Mouse (Mus musculus): Measurements from ENCODE around the gene Casp7. TPM values are rescaled to one million over a fixed set of nuclear protein-coding genes. Genes with fewer than 3 reads are reported as not detected.

Gene Casp7
- total RNA-seq, 2 experiments from 2014 or later: 3.5 to 3.8 TPM

GRCm38 (mm10) chr19:56420345-56420744 is 23.4 kb downstream of the Casp7 start:
- intact Hi-C loops (cut with DNase I): loop anchor here (5.0 kb wide), 4 partner anchors 147 to 487 kb away; partner anchors contain the start of gene Adrb1
- no peak for DNase-seq (ENCODE audit: low spot score in 2 of 2)

- intact Hi-C loops (cut with DNase I): loop anchor here (1.0 to 5.0 kb wide), 5 partner anchors 145 to 485 kb away; partner anchors contain the start of gene Adrb1
- peak; percentile 91 to 98 for DNase-seq (ENCODE audit: low spot score in 2 of 2)
Measured at GRCm38 (mm10) chr19:56422476-56423338, 25.8 kb downstream of the Casp7 start.

- DNase-seq (ENCODE audit: low spot score in 2 of 2): peak in 1 of 2 experiments; percentile 52
- intact Hi-C loops (cut with DNase I): loop anchor here (1.0 to 5.0 kb wide), 5 partner anchors 144 to 484 kb away; partner anchors contain the start of gene Adrb1
Measured at GRCm38 (mm10) chr19:56423370-56423769, 26.4 kb downstream of the Casp7 start.

GRCm38 (mm10) chr19:56424606-56425395 is 27.9 kb downstream of the Casp7 start:
- no peak for DNase-seq (ENCODE audit: low spot score in 2 of 2)
- intact Hi-C loops (cut with DNase I): loop anchor here (5.0 kb wide), 4 partner anchors 142 to 482 kb away; partner anchors contain the start of gene Adrb1

GRCm38 (mm10) chr19:56425492-56425891 is 28.6 kb downstream of the Casp7 start:
- DNase-seq (ENCODE audit: low spot score in 2 of 2): no peak
- intact Hi-C loops (cut with DNase I): no loop called here

- intact Hi-C loops (cut with DNase I): no loop called here
- no peak for DNase-seq (ENCODE audit: low spot score in 2 of 2)
Measured at GRCm38 (mm10) chr19:56430369-56430768, 33.4 kb downstream of the Casp7 start.

GRCm38 (mm10) chr19:56432706-56433105 is 35.8 kb downstream of the Casp7 start:
- no peak for DNase-seq (ENCODE audit: low spot score in 2 of 2)
- intact Hi-C loops (cut with DNase I): no loop called here

- DNase-seq (ENCODE audit: low spot score in 2 of 2): no peak
Measured at GRCm38 (mm10) chr19:56433581-56433980, 36.7 kb downstream of the Casp7 start.

GRCm38 (mm10) chr19:56436380-56436779 is 39.5 kb downstream of the Casp7 start:
- no peak for DNase-seq (ENCODE audit: low spot score in 2 of 2)
- intact Hi-C loops (cut with DNase I): no loop called here

More at GRCm38 (mm10) chr19:56433581-56433980, 36.7 kb downstream of the Casp7 start:
- intact Hi-C loops (cut with DNase I): no loop called here

- peak in 1 of 2 experiments; percentile 38 for DNase-seq (ENCODE audit: low spot score in 2 of 2)
- intact Hi-C loops (cut with DNase I): no loop called here
Measured at GRCm38 (mm10) chr19:56438357-56439071, 41.6 kb downstream of the Casp7 start.

GRCm38 (mm10) chr19:56439072-56439434 is 42.1 kb downstream of the Casp7 start:
- intact Hi-C loops (cut with DNase I): no loop called here

GRCm38 (mm10) chr19:56443445-56443844 is 46.5 kb downstream of the Casp7 start:
- intact Hi-C loops (cut with DNase I): no loop called here
- DNase-seq (ENCODE audit: low spot score in 2 of 2): peak in 1 of 2 experiments; percentile 58

More at GRCm38 (mm10) chr19:56439072-56439434, 42.1 kb downstream of the Casp7 start:
- DNase-seq (ENCODE audit: low spot score in 2 of 2): no peak

GRCm38 (mm10) chr19:56448784-56449183 is 51.9 kb downstream of the Casp7 start:
- intact Hi-C loops (cut with DNase I): no loop called here
- no peak for DNase-seq (ENCODE audit: low spot score in 2 of 2)

GRCm38 (mm10) chr19:56449537-56449936 is 52.6 kb downstream of the Casp7 start:
- DNase-seq (ENCODE audit: low spot score in 2 of 2): peak in 1 of 2 experiments; percentile 84
- intact Hi-C loops (cut with DNase I): no loop called here

GRCm38 (mm10) chr19:56450892-56451291 is 54.0 kb downstream of the Casp7 start:
- DNase-seq (ENCODE audit: low spot score in 2 of 2): peak in 1 of 2 experiments; percentile 84
- intact Hi-C loops (cut with DNase I): loop anchor here (1.0 kb wide), 1 partner anchor 112 kb away; no protein-coding TSS in a partner anchor

GRCm38 (mm10) chr19:56451867-56452266 is 54.9 kb downstream of the Casp7 start:
- intact Hi-C loops (cut with DNase I): loop anchor here (1.0 to 2.0 kb wide), 2 partner anchors 19 to 111 kb away; no protein-coding TSS in a partner anchor
- DNase-seq (ENCODE audit: low spot score in 2 of 2): peak; percentile 8 to 75

- peak; percentile 14 to 79 for DNase-seq (ENCODE audit: low spot score in 2 of 2)
Measured at GRCm38 (mm10) chr19:56452421-56452820, 55.5 kb downstream of the Casp7 start.

GRCm38 (mm10) chr19:56454862-56455261 is 57.9 kb downstream of the Casp7 start:
- intact Hi-C loops (cut with DNase I): no loop called here
- no peak for DNase-seq (ENCODE audit: low spot score in 2 of 2)

More at GRCm38 (mm10) chr19:56452421-56452820, 55.5 kb downstream of the Casp7 start:
- intact Hi-C loops (cut with DNase I): loop anchor here (2.0 kb wide), 1 partner anchor 18 kb away; no protein-coding TSS in a partner anchor

- intact Hi-C loops (cut with DNase I): no loop called here
- no peak for DNase-seq (ENCODE audit: low spot score in 2 of 2)
Measured at GRCm38 (mm10) chr19:56455369-56455768, 58.4 kb downstream of the Casp7 start.
